Mouse (Mus musculus): ENCODE measurements around the gene Sec16a. TPM values are rescaled to one million over a fixed set of nuclear protein-coding genes. Genes with fewer than 3 reads are reported as not detected.
A peak's percentile ranks its signal among the peaks of the same experiment; 100 is the strongest.

Sec16a gene
- polyA plus RNA-seq, 1 experiment from 2014 or later, result 24.7 TPM

- DNase-seq (ENCODE audit: low spot score), result no peak
- peaks cover 12% of the 10 kb centered on the region for H3K4me1 ChIP-seq
- WGBS, result 88% methylated on average over 15 of the region's 15 CpGs
- H3K27me3 ChIP-seq (ENCODE audit: insufficient read depth, poor library complexity, severe bottlenecking), result no peaks in the 10 kb centered on the region
- H3K36me3 ChIP-seq, result peaks cover 95% of the 10 kb centered on the region
- H3K4me3 ChIP-seq, result no peak overlapping the region
- H3K27ac ChIP-seq, result no peak overlapping the region
- no peaks in the 10 kb centered on the region for H3K9me3 ChIP-seq
Measured at GRCm38 (mm10) chr2:26468376-26468775, 23.4 kb upstream of the Sec16a start.

- Histone ChIP-seq H3K27ac (no peak overlapping the region), H3K27me3 (ENCODE audit: insufficient read depth, poor library complexity, severe bottlenecking) (no peaks in the 10 kb centered on the region), H3K4me3 (no peak overlapping the region), H3K36me3 (peaks cover 88% of the 10 kb centered on the region), H3K9me3 (no peaks in the 10 kb centered on the region), H3K4me1 (peaks cover 43% of the 10 kb centered on the region)
- WGBS, result 96% methylated on average over 6 of the region's 6 CpGs
- DNase-seq (ENCODE audit: low spot score), result no peak
Measured at GRCm38 (mm10) chr2:26463412-26463811, 18.4 kb upstream of the Sec16a start.

GRCm38 (mm10) chr2:26462980-26463379 lies 18.0 kb upstream of the Sec16a start:
- Histone ChIP-seq H3K4me1 (peaks cover 47% of the 10 kb centered on the region), H3K9me3 (no peaks in the 10 kb centered on the region), H3K27ac (no peak overlapping the region), H3K27me3 (ENCODE audit: insufficient read depth, poor library complexity, severe bottlenecking) (no peaks in the 10 kb centered on the region), H3K4me3 (no peak overlapping the region), H3K36me3 (peaks cover 85% of the 10 kb centered on the region)
- no peak for DNase-seq (ENCODE audit: low spot score)
- 75% methylated on average over 3 of the region's 3 CpGs for WGBS

GRCm38 (mm10) chr2:26461667-26462066 lies 16.7 kb upstream of the Sec16a start:
- H3K4me3 ChIP-seq, result no peak overlapping the region
- H3K27ac ChIP-seq, result 0 out of 2 replicates have a peak overlapping the region, but pooled peaks have one; percentile 19
- H3K9me3 ChIP-seq, result no peaks in the 10 kb centered on the region
- H3K27me3 ChIP-seq (ENCODE audit: insufficient read depth, poor library complexity, severe bottlenecking), result no peaks in the 10 kb centered on the region
- H3K4me1 ChIP-seq, result peaks cover 47% of the 10 kb centered on the region
- no peak for DNase-seq (ENCODE audit: low spot score)
- H3K36me3 ChIP-seq, result peaks cover 76% of the 10 kb centered on the region
- WGBS, result 60% methylated on average over 5 of the region's 5 CpGs

- no peaks in the 10 kb centered on the region for H3K27me3 ChIP-seq (ENCODE audit: insufficient read depth, poor library complexity, severe bottlenecking)
- no peak for DNase-seq (ENCODE audit: low spot score)
- H3K9me3 ChIP-seq, result no peaks in the 10 kb centered on the region
- H3K4me1 ChIP-seq, result peaks cover 42% of the 10 kb centered on the region
- H3K27ac ChIP-seq, result no peak overlapping the region
- peaks cover 68% of the 10 kb centered on the region for H3K36me3 ChIP-seq
- no peak overlapping the region for H3K4me3 ChIP-seq
- 86% methylated on average over 13 of the region's 13 CpGs for WGBS
Measured at GRCm38 (mm10) chr2:26460837-26461236, 15.8 kb upstream of the Sec16a start.

GRCm38 (mm10) chr2:26460097-26460646 lies 15.2 kb upstream of the Sec16a start:
- WGBS, result 87% methylated on average over 16 of the region's 16 CpGs
- H3K27ac ChIP-seq, result peak overlapping the region; percentile 57

GRCm38 (mm10) chr2:26459478-26459877 lies 14.5 kb upstream of the Sec16a start:
- Histone ChIP-seq H3K9me3 (no peaks in the 10 kb centered on the region), H3K27ac (peak overlapping the region; percentile 57; the same call in 1 of the 2 replicates), H3K4me3 (no peak overlapping the region), H3K27me3 (ENCODE audit: insufficient read depth, poor library complexity, severe bottlenecking) (no peaks in the 10 kb centered on the region), H3K4me1 (peaks cover 49% of the 10 kb centered on the region), H3K36me3 (peaks cover 56% of the 10 kb centered on the region)
- DNase-seq (ENCODE audit: low spot score), result no peak
- 35% methylated on average over 6 of the region's 6 CpGs for WGBS

More at GRCm38 (mm10) chr2:26460097-26460646, 15.2 kb upstream of the Sec16a start:
- H3K4me3 ChIP-seq, result no peak overlapping the region
- H3K4me1 ChIP-seq, result peaks cover 48% of the 10 kb centered on the region
- DNase-seq (ENCODE audit: low spot score), result no peak
- H3K27me3 ChIP-seq (ENCODE audit: insufficient read depth, poor library complexity, severe bottlenecking), result no peaks in the 10 kb centered on the region
- peaks cover 63% of the 10 kb centered on the region for H3K36me3 ChIP-seq
- no peaks in the 10 kb centered on the region for H3K9me3 ChIP-seq

GRCm38 (mm10) chr2:26458402-26459124 lies 13.5 kb upstream of the Sec16a start:
- Histone ChIP-seq H3K4me3 (no peak overlapping the region), H3K27ac (peak overlapping the region; percentile 70), H3K36me3 (peaks cover 48% of the 10 kb centered on the region), H3K4me1 (peaks cover 49% of the 10 kb centered on the region), H3K27me3 (ENCODE audit: insufficient read depth, poor library complexity, severe bottlenecking) (no peaks in the 10 kb centered on the region), H3K9me3 (no peaks in the 10 kb centered on the region)
- no peak for DNase-seq (ENCODE audit: low spot score)
- 31% methylated on average over 7 of the region's 7 CpGs for WGBS

- no peaks in the 10 kb centered on the region; the same call in 1 of the 2 replicates for H3K36me3 ChIP-seq
- no peak overlapping the region for H3K27ac ChIP-seq
- no peaks in the 10 kb centered on the region for H3K9me3 ChIP-seq
- no peak for DNase-seq (ENCODE audit: low spot score)
- 22% methylated on average over 5 of the region's 5 CpGs for WGBS
- no peak overlapping the region for H3K4me3 ChIP-seq
- peaks cover 38% of the 10 kb centered on the region for H3K4me1 ChIP-seq
- H3K27me3 ChIP-seq (ENCODE audit: insufficient read depth, poor library complexity, severe bottlenecking), result no peaks in the 10 kb centered on the region
Measured at GRCm38 (mm10) chr2:26449121-26450060, 4.4 kb upstream of the Sec16a start.

GRCm38 (mm10) chr2:26447451-26447850 lies 2.4 kb upstream of the Sec16a start:
- no peak overlapping the region for H3K27ac ChIP-seq
- H3K9me3 ChIP-seq, result no peaks in the 10 kb centered on the region
- H3K27me3 ChIP-seq (ENCODE audit: insufficient read depth, poor library complexity, severe bottlenecking), result no peaks in the 10 kb centered on the region
- H3K4me3 ChIP-seq, result no peak overlapping the region
- H3K36me3 ChIP-seq, result no peaks in the 10 kb centered on the region; the same call in 1 of the 2 replicates
- no peak for DNase-seq (ENCODE audit: low spot score)
- H3K4me1 ChIP-seq, result peaks cover 55% of the 10 kb centered on the region
- 80% methylated on average over 1 of the region's 1 CpGs for WGBS

- Histone ChIP-seq H3K4me1 (peaks cover 52% of the 10 kb centered on the region), H3K27me3 (ENCODE audit: insufficient read depth, poor library complexity, severe bottlenecking) (no peaks in the 10 kb centered on the region), H3K36me3 (peaks cover 2% of the 10 kb centered on the region), H3K4me3 (peak overlapping the region; percentile 85), H3K9me3 (no peaks in the 10 kb centered on the region), H3K27ac (peak overlapping the region; percentile 96)
- WGBS, result 72% methylated on average over 4 of the region's 4 CpGs
- DNase-seq (ENCODE audit: low spot score), result no peak
Measured at GRCm38 (mm10) chr2:26446671-26447070, 1.7 kb upstream of the Sec16a start.

GRCm38 (mm10) chr2:26445666-26446445 lies 840 bp upstream of the Sec16a start:
- H3K27me3 ChIP-seq (ENCODE audit: insufficient read depth, poor library complexity, severe bottlenecking), result no peaks in the 10 kb centered on the region
- H3K27ac ChIP-seq, result peak overlapping the region; percentile 96
- peaks cover 51% of the 10 kb centered on the region for H3K4me1 ChIP-seq
- under 1% methylated on average over 44 of the region's 44 CpGs for WGBS
- DNase-seq (ENCODE audit: low spot score), result peak; percentile 98
- H3K9me3 ChIP-seq, result no peaks in the 10 kb centered on the region
- H3K4me3 ChIP-seq, result peak overlapping the region; percentile 85
- peaks cover 10% of the 10 kb centered on the region for H3K36me3 ChIP-seq
